In genomic region chr1:155127429-155127934, GRCm38 (mm10) we compare ENCODE assay signal across 19 mouse cellular contexts. TPM values are rescaled to one million over a fixed set of nuclear protein-coding genes. Genes with fewer than 3 reads are reported as not detected.
A peak's percentile ranks its signal among the peaks of the same experiment; 100 is the strongest.
DNase-seq lines count a peak whose midpoint lies in the region; ATAC-seq and TF ChIP-seq lines count a peak whose summit lies in the region.
"Had no signal": no experiment of that assay in that cellular context is flagged by ENCODE, and none has a peak within 500 bp of the region (broad histone marks: within the 10 kb centered on the region; RNA-seq: fewer than 3 reads in every experiment).

No protein-coding gene starts in this region.

- no peak overlapping the region for H3K4me2 ChIP-seq in embryonic facial prominence, embryonic 14.5 days (ENCODE audit: low read depth, low read length)
- H3K4me2 ChIP-seq in intestine, embryonic 15.5 days (replicated peaks) = no peak overlapping the region
- H3K4me2 ChIP-seq in intestine, postnatal 0 days (replicated peaks; ENCODE audit: low read depth) = no peak overlapping the region
- no peak overlapping the region for H3K4me2 ChIP-seq in stomach, postnatal 0 days (replicated peaks; ENCODE audit: low read depth)
- H3K4me2 ChIP-seq: embryonic facial prominence, embryonic 13.5 days; forebrain, embryonic 13.5 days; forebrain, embryonic 15.5 days had no signal

- H3K9ac ChIP-seq in embryonic facial prominence, embryonic 14.5 days (ENCODE audit: low read depth, low read length) = no peak overlapping the region
- H3K9ac ChIP-seq in intestine, embryonic 15.5 days = no peak overlapping the region
- H3K9ac ChIP-seq in intestine, postnatal 0 days (ENCODE audit: low read depth, low read length) = no peak overlapping the region
- no peak overlapping the region for H3K9ac ChIP-seq in stomach, postnatal 0 days (ENCODE audit: low read length)
- H3K9ac ChIP-seq: embryonic facial prominence, embryonic 13.5 days; forebrain, embryonic 13.5 days; forebrain, embryonic 15.5 days; forebrain, postnatal 0 days had no signal

- H3K27ac ChIP-seq in embryonic facial prominence, embryonic 14.5 days (replicated peaks; ENCODE audit: low read depth, low read length) = no peak overlapping the region
- no peak overlapping the region for H3K27ac ChIP-seq in embryonic facial prominence, embryonic 10.5 days (replicated peaks)
- no peak overlapping the region; the same call in 1 of the 2 replicates for H3K27ac ChIP-seq in intestine, embryonic 15.5 days
- H3K27ac ChIP-seq in intestine, postnatal 0 days (ENCODE audit: low read depth, low read length) = no peak overlapping the region
- H3K27ac ChIP-seq in stomach, postnatal 0 days (replicated peaks) = no peak overlapping the region
- H3K27ac ChIP-seq: forebrain, embryonic 13.5 days; forebrain, embryonic 15.5 days had no signal

- 65% methylated on average over 5 of the region's 5 CpGs for WGBS in embryonic facial prominence, embryonic 14.5 days
- 86% methylated on average over 5 of the region's 5 CpGs for WGBS in embryonic facial prominence, embryonic 10.5 days
- WGBS in intestine, embryonic 15.5 days = 76% methylated on average over 5 of the region's 5 CpGs
- 61% methylated on average over 5 of the region's 5 CpGs for WGBS in intestine, postnatal 0 days
- WGBS in stomach, postnatal 0 days = 73% methylated on average over 5 of the region's 5 CpGs

- H3K4me3 ChIP-seq in embryonic facial prominence, embryonic 14.5 days (ENCODE audit: low read depth, low read length) = no peak overlapping the region
- H3K4me3 ChIP-seq in embryonic facial prominence, embryonic 10.5 days = no peak overlapping the region
- no peak overlapping the region for H3K4me3 ChIP-seq in intestine, embryonic 15.5 days (replicated peaks)
- H3K4me3 ChIP-seq in intestine, postnatal 0 days (ENCODE audit: low read depth, low read length) = no peak overlapping the region
- no peak overlapping the region for H3K4me3 ChIP-seq in stomach, postnatal 0 days (ENCODE audit: low read depth, low read length)
- H3K4me3 ChIP-seq: embryonic facial prominence, embryonic 13.5 days; forebrain, embryonic 13.5 days; forebrain, embryonic 15.5 days had no signal

- peak; percentile 56 for DNase-seq in embryonic facial prominence, embryonic 14.5 days (ENCODE audit: low spot score)
- no peak for DNase-seq in embryonic facial prominence, embryonic 10.5 days (ENCODE audit: low spot score)
- DNase-seq in stomach, postnatal 0 days (ENCODE audit: low spot score) = no peak
- DNase-seq: adrenal gland, adult 8-10 months; B cell, adult 2 months; cerebellum, adult 11-12 months; cerebellum, adult 2 months; cerebellum, adult 9-10 months; forebrain, postnatal 0 days had no signal

- no peaks in the 10 kb centered on the region for H3K4me1 ChIP-seq in embryonic facial prominence, embryonic 14.5 days (ENCODE audit: control insufficient read depth, insufficient read depth, low read length)
- H3K4me1 ChIP-seq in embryonic facial prominence, embryonic 10.5 days = peaks cover 4% of the 10 kb centered on the region
- no peaks in the 10 kb centered on the region; the same call in 1 of the 2 replicates for H3K4me1 ChIP-seq in intestine, embryonic 15.5 days (replicated peaks)
- H3K4me1 ChIP-seq in intestine, postnatal 0 days (replicated peaks; ENCODE audit: control insufficient read depth, insufficient read depth, low read length) = 0 out of 2 replicates have a peak, but pooled peaks cover 3% of the 10 kb centered on the region
- H3K4me1 ChIP-seq in stomach, postnatal 0 days (replicated peaks; ENCODE audit: control insufficient read depth, insufficient read depth) = no peaks in the 10 kb centered on the region

- TF ChIP-seq CTCF in intestine, postnatal 0 days (IDR thresholded peaks at IDR 0.05; ENCODE audit: low read depth) = no peak
- TF ChIP-seq CTCF in stomach, postnatal 0 days (IDR thresholded peaks at IDR 0.05; ENCODE audit: low read depth) = no peak

- ATAC-seq in embryonic facial prominence, embryonic 14.5 days (ENCODE audit: low read depth) = no peak
- ATAC-seq in intestine, embryonic 15.5 days = peak; percentile 65; the same call in 1 of the 2 replicates
- ATAC-seq in intestine, postnatal 0 days = no peak
- ATAC-seq in stomach, postnatal 0 days (ENCODE audit: low FRiP score, low TSS enrichment) = no peak
- ATAC-seq: activated CD4-positive, CD25-positive, alpha-beta regulatory T cell, adult 4 months; CD4-positive, CD25-positive, alpha-beta regulatory T cell, adult 4 months; forebrain, embryonic 13.5 days; forebrain, embryonic 15.5 days; forebrain, postnatal 0 days; Patski had no signal

- H3K36me3 ChIP-seq in embryonic facial prominence, embryonic 14.5 days (ENCODE audit: control insufficient read depth, insufficient read depth, low read length) = 0 out of 2 replicates have a peak, but pooled peaks cover 3% of the 10 kb centered on the region
- H3K36me3 ChIP-seq in embryonic facial prominence, embryonic 10.5 days (replicated peaks) = no peaks in the 10 kb centered on the region
- no peaks in the 10 kb centered on the region for H3K36me3 ChIP-seq in intestine, embryonic 15.5 days
- no peaks in the 10 kb centered on the region for H3K36me3 ChIP-seq in intestine, postnatal 0 days (ENCODE audit: control insufficient read depth, insufficient read depth)
- H3K36me3 ChIP-seq in stomach, postnatal 0 days (ENCODE audit: control insufficient read depth, insufficient read depth, low read length) = no peaks in the 10 kb centered on the region
- H3K36me3 ChIP-seq: embryonic facial prominence, embryonic 13.5 days; forebrain, embryonic 15.5 days; G1E had no signal

- H3K27me3 ChIP-seq in embryonic facial prominence, embryonic 14.5 days (replicated peaks; ENCODE audit: control insufficient read depth, insufficient read depth, low read length) = no peaks in the 10 kb centered on the region
- H3K27me3 ChIP-seq in embryonic facial prominence, embryonic 10.5 days (replicated peaks; ENCODE audit: low read depth, poor library complexity, severe bottlenecking) = no peaks in the 10 kb centered on the region
- no peaks in the 10 kb centered on the region for H3K27me3 ChIP-seq in intestine, embryonic 15.5 days (replicated peaks)
- no peaks in the 10 kb centered on the region for H3K27me3 ChIP-seq in intestine, postnatal 0 days (replicated peaks; ENCODE audit: control insufficient read depth, insufficient read depth, low read length)
- no peaks in the 10 kb centered on the region for H3K27me3 ChIP-seq in stomach, postnatal 0 days (ENCODE audit: control insufficient read depth, insufficient read depth, low read length)
- H3K27me3 ChIP-seq: CH12.LX; embryonic facial prominence, embryonic 13.5 days; forebrain, embryonic 13.5 days; forebrain, embryonic 15.5 days; Patski had no signal

- no peaks in the 10 kb centered on the region for H3K9me3 ChIP-seq in embryonic facial prominence, embryonic 14.5 days (ENCODE audit: control insufficient read depth, low read length)
- H3K9me3 ChIP-seq in embryonic facial prominence, embryonic 10.5 days = no peaks in the 10 kb centered on the region
- H3K9me3 ChIP-seq in intestine, embryonic 15.5 days = no peaks in the 10 kb centered on the region
- no peaks in the 10 kb centered on the region for H3K9me3 ChIP-seq in intestine, postnatal 0 days (ENCODE audit: control insufficient read depth)
- no peaks in the 10 kb centered on the region for H3K9me3 ChIP-seq in stomach, postnatal 0 days (ENCODE audit: control insufficient read depth, low read length)
- H3K9me3 ChIP-seq: embryonic facial prominence, embryonic 13.5 days; forebrain, embryonic 13.5 days; forebrain, embryonic 15.5 days; G1E had no signal

- no peak for TF ChIP-seq EP300 in stomach, postnatal 0 days (optimal IDR thresholded peaks at IDR 0.05)

RNA-seq across cellular contexts. Expression of gene Mr1, which starts 19.1 kb away (rescaled TPM):
- 6.8 and 7.9 TPM in 2 replicates for polyA plus RNA-seq in embryonic facial prominence, embryonic 14.5 days (2014; fragmentation: Nextera tagmentation; extraction: Ambion mirVana)
- polyA plus RNA-seq in embryonic facial prominence, embryonic 10.5 days (2016; fragmentation: Nextera tagmentation; extraction: Ambion mirVana) = 1.2 and 1.4 TPM in 2 replicates
- polyA plus RNA-seq in intestine, embryonic 15.5 days (2015; fragmentation: Nextera tagmentation; extraction: Ambion mirVana) = 5.4 and 5.9 TPM in 2 replicates
- 2.8 and 3.4 TPM in 2 replicates for polyA plus RNA-seq in intestine, postnatal 0 days (2015; fragmentation: Nextera tagmentation; extraction: Ambion mirVana)
- polyA plus RNA-seq in stomach, postnatal 0 days (2015; fragmentation: Nextera tagmentation; extraction: Ambion mirVana) = 4.2 and 4.3 TPM in 2 replicates

RNA-seq across cellular contexts. Expression of gene Ier5, which starts 28.0 kb away (rescaled TPM):
- polyA plus RNA-seq in embryonic facial prominence, embryonic 14.5 days (2014; fragmentation: Nextera tagmentation; extraction: Ambion mirVana) = 9.9 and 11.0 TPM in 2 replicates
- polyA plus RNA-seq in embryonic facial prominence, embryonic 10.5 days (2016; fragmentation: Nextera tagmentation; extraction: Ambion mirVana) = 4.4 TPM in 2 replicates
- 3.8 and 4.8 TPM in 2 replicates for polyA plus RNA-seq in intestine, embryonic 15.5 days (2015; fragmentation: Nextera tagmentation; extraction: Ambion mirVana)
- polyA plus RNA-seq in intestine, postnatal 0 days (2015; fragmentation: Nextera tagmentation; extraction: Ambion mirVana) = 6.1 and 6.8 TPM in 2 replicates
- polyA plus RNA-seq in stomach, postnatal 0 days (2015; fragmentation: Nextera tagmentation; extraction: Ambion mirVana) = 7.3 and 11.2 TPM in 2 replicates

RNA-seq across cellular contexts. Expression of gene Stx6, which starts 31.0 kb away (rescaled TPM):
- 69.7 and 74.6 TPM in 2 replicates for polyA plus RNA-seq in embryonic facial prominence, embryonic 14.5 days (2014; fragmentation: Nextera tagmentation; extraction: Ambion mirVana)
- 85.0 and 88.9 TPM in 2 replicates for polyA plus RNA-seq in embryonic facial prominence, embryonic 10.5 days (2016; fragmentation: Nextera tagmentation; extraction: Ambion mirVana)
- 52.9 and 54.2 TPM in 2 replicates for polyA plus RNA-seq in intestine, embryonic 15.5 days (2015; fragmentation: Nextera tagmentation; extraction: Ambion mirVana)
- polyA plus RNA-seq in intestine, postnatal 0 days (2015; fragmentation: Nextera tagmentation; extraction: Ambion mirVana) = 25.2 and 28.3 TPM in 2 replicates
- 36.6 and 39.0 TPM in 2 replicates for polyA plus RNA-seq in stomach, postnatal 0 days (2015; fragmentation: Nextera tagmentation; extraction: Ambion mirVana)
